Mouse (Mus musculus): ENCODE measurements around the gene Mt3.

- TF ChIP-seq CTCF (IDR thresholded peaks at IDR 0.05; ENCODE audit: borderline replicate concordance, control insufficient read depth, extremely low read depth, insufficient read depth, low read length, poor library complexity) (no peak), POLR2A (IDR thresholded peaks at IDR 0.05; ENCODE audit: control insufficient read depth, extremely low read depth, insufficient read depth, low read length, poor library complexity) (no peak)
Observed at GRCm38 (mm10) chr8:94150925-94151324, 1.5 kb upstream of the Mt3 start.

Measured in thymus, adult 2 months (tissue).